Mouse (Mus musculus) limb, embryonic 15.5 days (tissue): ENCODE data around the gene Rad9a. TPM values are rescaled to one million over a fixed set of nuclear protein-coding genes. Genes with fewer than 3 reads are reported as not detected.

Source experiments
- ATAC-seq: fragments of 200-750 bp; cut with Nextera tagmentation; 2 replicates; pipeline ENCODE4 v1.8.0; 2017; ENCODE audit warnings: low read depth, moderate TSS enrichment; ENCODE audit not compliant: insufficient number of reproducible peaks, low FRiP score, low TSS enrichment
- H3K27ac ChIP-seq: fragments of 300-500 bp; sonication (generic); 2 replicates; pipeline ENCODE4 v1.5.1; 2015; ENCODE audit warnings: moderate library complexity, mild to moderate bottlenecking, inconsistent platforms
- H3K27me3 ChIP-seq: fragments of 300-500 bp; sonication (generic); 2 replicates; pipeline ENCODE4 v1.6.1; 2015; ENCODE audit warnings: inconsistent platforms
- H3K36me3 ChIP-seq: fragments of 300-500 bp; sonication (generic); 2 replicates; pipeline ENCODE4 v1.6.1; 2015; ENCODE audit warnings: inconsistent platforms
- H3K4me1 ChIP-seq: fragments of 300-500 bp; sonication (generic); 2 replicates; pipeline ENCODE4 v1.6.1; 2015; ENCODE audit warnings: inconsistent platforms
- H3K4me2 ChIP-seq: fragments of 300-500 bp; sonication (generic); 2 replicates; pipeline ENCODE4 v1.6.1; 2015; ENCODE audit warnings: mild to moderate bottlenecking, inconsistent platforms
- H3K4me3 ChIP-seq: fragments of 300-500 bp; sonication (generic); 2 replicates; pipeline ENCODE4 v1.5.1; 2015; ENCODE audit warnings: mild to moderate bottlenecking, inconsistent platforms
- H3K9ac ChIP-seq: fragments of 300-500 bp; sonication (generic); 2 replicates; pipeline ENCODE4 v1.6.1; 2015; ENCODE audit warnings: inconsistent platforms
- H3K9me3 ChIP-seq: fragments of 300-500 bp; sonication (generic); 2 replicates; pipeline ENCODE4 v1.6.1; 2016; ENCODE audit warnings: inconsistent platforms
- WGBS: fragments of 180-500 bp; shearing (Covaris S2); methylation state at CpG from one replicate; pipeline ENCODE4 v1.1.7; 2015; 5-methylcytosine and 5-hydroxymethylcytosine counted together
- polyA plus RNA-seq: library from polyadenylated mRNA; unstranded; fragments of >200 nt; fragmentation: Nextera tagmentation; extraction: Ambion mirVana; gene quantifications from 2 replicates; pipeline ENCODE4 v1.2.1, GENCODE M21; 2015

Rad9a gene
- polyA plus RNA-seq, 1 experiment from 2014 or later, result 31.6 TPM

DNA sequence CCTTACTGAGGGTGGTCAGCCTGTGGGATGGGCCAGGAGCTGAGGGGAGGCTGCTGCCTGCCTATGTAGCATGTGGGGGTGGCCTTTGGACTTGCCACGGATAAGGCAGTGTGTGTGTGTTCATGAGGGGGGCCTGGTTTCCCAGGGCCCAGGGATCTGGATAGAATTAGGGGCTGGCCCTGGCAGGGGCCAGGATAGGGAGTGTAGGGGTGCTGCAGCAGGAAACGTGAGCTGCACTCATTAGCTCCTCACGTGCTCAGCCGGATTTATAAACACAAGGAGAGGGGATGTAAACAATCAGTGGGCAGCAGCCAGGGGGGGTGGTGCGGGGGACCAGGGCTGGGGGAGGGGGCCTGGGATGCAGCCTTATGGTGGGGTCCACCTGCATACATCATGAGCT lies 15.7 kb upstream of the Rad9a start:
- Histone ChIP-seq H3K27me3 (no peaks in the 10 kb centered on the region), H3K9ac (no peak overlapping the region), H3K9me3 (no peaks in the 10 kb centered on the region), H3K4me1 (peaks cover 84% of the 10 kb centered on the region), H3K36me3 (peaks cover 6% of the 10 kb centered on the region), H3K27ac (0 out of 2 replicates have a peak overlapping the region, but pooled peaks have one; percentile 34), H3K4me3 (no peak overlapping the region), H3K4me2 (peak overlapping the region; percentile 80; the same call in 1 of the 2 replicates)
- no peak for ATAC-seq
- WGBS, result 15% methylated on average over 5 of the region's 5 CpGs

DNA sequence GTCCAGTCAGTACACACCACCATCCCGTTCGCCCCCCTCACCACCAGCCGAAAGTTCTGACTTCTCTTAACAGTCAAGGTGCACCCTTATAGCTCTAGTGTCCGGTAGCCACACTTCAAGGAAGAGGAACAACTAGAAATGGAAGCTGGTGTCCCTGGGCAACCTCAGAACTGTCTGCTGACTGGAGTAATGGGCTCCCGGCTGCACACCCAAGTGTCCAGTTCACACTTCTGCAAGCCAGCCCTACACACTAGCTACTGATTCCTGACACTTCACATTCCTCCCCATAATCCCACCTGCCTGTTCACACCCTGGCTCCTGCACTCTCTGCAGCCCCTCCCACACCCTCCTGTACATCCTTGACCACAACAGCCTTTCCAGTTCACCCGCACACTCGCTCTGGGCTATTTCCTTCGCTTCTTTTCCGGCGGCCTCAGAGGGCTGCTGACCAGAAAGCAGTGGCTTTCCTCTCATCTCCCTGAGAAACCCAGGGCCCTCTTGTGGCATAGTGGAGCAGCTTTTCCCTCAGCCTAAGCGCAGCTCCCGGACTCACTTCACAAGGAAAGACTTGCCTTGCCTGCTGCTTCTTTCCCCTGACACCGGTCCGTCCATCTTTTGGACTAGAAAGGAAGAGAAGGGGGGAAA lies 14.7 kb upstream of the Rad9a start:
- no peak overlapping the region for H3K9ac ChIP-seq
- ATAC-seq, result no peak
- no peaks in the 10 kb centered on the region for H3K9me3 ChIP-seq
- H3K4me2 ChIP-seq, result peak overlapping the region; percentile 80
- H3K4me1 ChIP-seq, result peaks cover 83% of the 10 kb centered on the region
- peak overlapping the region; percentile 91 for H3K4me3 ChIP-seq
- 16% methylated on average over 14 of the region's 14 CpGs for WGBS
- H3K36me3 ChIP-seq, result no peaks in the 10 kb centered on the region
- no peaks in the 10 kb centered on the region for H3K27me3 ChIP-seq
- peak overlapping the region; percentile 34; the same call in 1 of the 2 replicates for H3K27ac ChIP-seq

DNA sequence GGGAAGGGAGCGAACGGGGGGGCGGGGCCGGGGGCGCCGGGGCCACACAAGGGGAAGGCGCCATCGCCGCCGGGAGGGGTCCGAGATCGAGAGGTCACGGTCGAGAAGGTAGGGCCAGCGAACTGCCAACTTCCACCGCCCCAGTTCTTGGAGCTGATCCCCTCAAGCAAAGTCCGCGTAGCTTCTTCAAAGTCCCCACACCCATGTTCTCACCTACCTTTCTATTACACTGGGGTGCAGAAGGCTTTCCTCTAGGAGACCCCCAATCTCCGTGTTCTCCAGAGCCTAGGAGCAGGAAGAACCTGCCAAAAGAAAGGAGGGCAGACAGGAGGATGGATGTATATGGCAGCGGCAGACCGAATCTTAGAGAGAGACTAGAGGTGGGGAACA lies 14.0 kb upstream of the Rad9a start:
- Histone ChIP-seq H3K9me3 (no peaks in the 10 kb centered on the region), H3K27ac (peak overlapping the region; percentile 96), H3K27me3 (no peaks in the 10 kb centered on the region), H3K4me2 (peak overlapping the region; percentile 80), H3K9ac (peak overlapping the region; percentile 93), H3K4me1 (peaks cover 76% of the 10 kb centered on the region), H3K4me3 (peak overlapping the region; percentile 91), H3K36me3 (no peaks in the 10 kb centered on the region)
- no peak for ATAC-seq
- WGBS, result 4% methylated on average over 16 of the region's 21 CpGs

DNA sequence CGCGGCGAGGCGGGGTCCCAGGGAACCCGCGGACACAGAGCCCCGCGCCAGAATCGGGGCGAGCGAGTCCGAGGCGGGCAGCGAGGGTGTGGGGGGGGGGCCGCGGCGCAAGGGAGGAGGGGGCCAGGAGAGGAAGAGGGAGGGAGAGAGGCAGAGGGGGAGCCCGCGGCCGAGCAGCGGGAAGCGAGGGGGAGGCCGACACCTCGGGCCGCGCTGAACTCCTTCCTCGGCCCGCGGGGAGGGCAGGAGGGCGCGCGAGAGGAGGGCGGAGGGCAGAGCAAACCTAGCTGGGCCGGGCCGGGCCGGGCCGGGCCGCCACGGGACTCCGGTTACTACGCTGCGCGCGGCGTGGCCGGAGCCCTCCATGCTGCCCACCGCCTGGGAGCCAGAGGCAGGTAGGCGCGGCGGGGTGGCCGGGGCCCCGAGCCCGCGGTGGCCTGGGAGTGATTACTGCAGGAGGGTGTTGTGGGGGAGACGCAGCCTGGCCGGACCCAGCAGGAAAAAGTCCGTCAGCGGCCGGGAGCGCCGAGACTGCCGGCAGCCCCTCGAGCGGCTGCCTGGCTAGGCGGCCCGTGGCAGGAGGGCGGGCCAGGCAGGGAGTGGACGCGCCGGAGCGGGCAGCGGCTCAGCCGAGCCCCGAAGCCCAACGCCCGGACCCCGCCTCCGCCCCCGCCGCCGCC lies 13.4 kb upstream of the Rad9a start:
- no peaks in the 10 kb centered on the region for H3K36me3 ChIP-seq
- no peaks in the 10 kb centered on the region for H3K9me3 ChIP-seq
- peaks cover 71% of the 10 kb centered on the region for H3K4me1 ChIP-seq
- H3K27ac ChIP-seq, result peak overlapping the region; percentile 96
- peak overlapping the region; percentile 91 for H3K4me3 ChIP-seq
- ATAC-seq, result 0 out of 2 replicates have a peak, but pooled peaks have one; percentile 11
- H3K27me3 ChIP-seq, result no peaks in the 10 kb centered on the region
- H3K9ac ChIP-seq, result peak overlapping the region; percentile 93
- H3K4me2 ChIP-seq, result peak overlapping the region; percentile 80
- WGBS, result under 1% methylated on average over 68 of the region's 81 CpGs

DNA sequence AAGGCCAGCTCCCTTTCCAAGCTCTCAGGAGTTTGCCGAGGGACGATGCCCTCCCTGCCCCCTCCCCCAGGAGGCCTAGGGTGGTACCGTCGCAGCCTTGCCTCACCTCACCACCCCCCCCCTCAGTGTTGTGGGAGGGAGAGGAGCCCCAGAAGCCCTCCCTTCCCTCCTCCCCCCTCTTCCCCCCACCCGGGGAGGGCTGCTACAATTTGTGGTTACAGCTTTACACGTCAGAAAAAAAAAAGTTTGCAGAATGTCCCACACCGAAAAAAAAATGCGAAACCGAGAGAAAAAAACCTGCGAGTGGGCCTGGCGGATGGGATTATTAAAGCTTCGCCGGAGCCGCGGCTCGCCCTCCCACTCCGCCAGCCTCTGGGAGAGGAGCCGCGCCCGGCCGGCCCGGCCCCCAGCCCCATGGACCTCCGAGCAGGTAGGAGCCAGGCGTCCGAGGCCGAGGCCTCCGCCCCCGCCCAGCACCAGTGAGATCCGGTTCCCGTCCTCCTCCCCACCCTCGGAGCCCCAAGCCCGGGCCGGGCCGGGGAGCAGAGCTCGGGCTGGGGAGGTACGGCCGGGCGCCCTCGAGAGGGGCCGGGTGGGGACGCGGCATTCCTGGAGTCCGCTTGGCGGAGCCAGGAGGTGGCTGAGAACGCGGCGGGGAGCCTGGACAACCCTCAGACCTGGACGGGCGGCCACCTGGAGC lies 12.8 kb upstream of the Rad9a start, which contains the start of the genes Clcf1 and AC109138.7:
Gene Clcf1, plus strand, starts transcription at position 168 of the 700 bp plus-strand sequence.
Gene AC109138.7, plus strand, starts transcription at position 287 of the 700 bp plus-strand sequence.
- Histone ChIP-seq H3K36me3 (no peaks in the 10 kb centered on the region), H3K4me1 (peaks cover 64% of the 10 kb centered on the region), H3K9ac (peak within 1 kb of the TSS; percentile 93), H3K4me3 (peak within 1 kb of the TSS; percentile 91), H3K4me2 (peak within 1 kb of the TSS; percentile 80), H3K27me3 (no peaks in the 10 kb centered on the region), H3K27ac (peak within 1 kb of the TSS; percentile 96), H3K9me3 (no peaks in the 10 kb centered on the region)
- WGBS, result under 1% methylated on average over 47 of the region's 49 CpGs
- 0 out of 2 replicates have a peak, but pooled peaks have one; percentile 32 for ATAC-seq

DNA sequence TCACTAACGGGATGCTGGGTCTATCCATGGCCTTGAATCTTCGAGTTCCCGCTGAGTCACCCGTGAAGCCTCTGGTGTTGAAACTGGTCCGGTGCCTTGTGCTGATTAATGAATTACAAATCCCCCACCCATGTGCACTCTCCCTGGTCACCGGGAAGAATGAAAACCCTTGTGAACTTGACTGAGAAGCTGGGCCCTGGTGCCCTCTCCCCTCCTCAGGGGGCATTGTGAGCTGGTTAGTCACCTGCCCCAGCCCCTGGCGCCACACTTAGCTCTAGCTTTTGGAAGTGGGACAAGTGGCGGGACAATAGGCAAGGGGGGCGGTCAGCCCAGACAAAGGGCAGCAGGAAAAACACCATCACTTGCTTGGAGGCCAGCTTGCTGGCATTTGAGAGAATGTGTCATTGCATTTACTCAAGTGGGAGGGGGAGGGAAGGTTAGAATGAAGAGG lies 12.1 kb upstream of the Rad9a start:
- H3K4me2 ChIP-seq, result peak overlapping the region; percentile 80

DNA sequence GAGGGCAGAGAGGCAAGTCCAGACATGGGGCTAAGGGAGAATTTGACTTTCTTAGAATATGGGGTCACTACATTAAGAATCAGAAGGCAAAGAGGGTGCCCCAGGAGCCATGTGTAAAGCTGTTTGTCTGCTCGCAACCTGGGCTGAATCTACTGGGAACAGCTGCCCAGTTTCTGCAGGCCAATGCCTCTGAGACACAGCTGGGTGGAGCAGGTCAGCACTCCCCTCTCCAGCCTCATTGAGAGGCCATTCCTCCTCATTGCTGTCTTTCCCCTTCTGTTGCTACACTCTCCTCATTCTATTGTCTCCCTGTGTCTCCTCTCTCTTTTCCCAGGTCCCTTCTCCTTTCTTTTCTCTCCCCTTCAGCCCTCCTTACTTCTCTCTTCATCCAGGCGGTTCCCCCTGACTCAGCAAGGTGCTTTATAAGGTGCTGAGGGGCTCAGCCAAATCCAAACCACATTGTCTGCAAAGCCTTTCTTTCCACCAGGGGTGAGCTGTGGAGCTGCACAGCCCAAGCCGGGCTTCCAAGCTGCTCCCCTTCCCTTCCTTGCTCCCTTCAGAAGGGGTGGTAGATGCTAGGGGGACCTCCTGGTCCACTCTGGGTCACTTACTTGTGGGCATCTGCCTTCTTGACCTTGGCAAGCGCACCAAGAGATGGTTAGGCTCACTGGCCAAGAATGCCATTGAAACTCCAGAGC lies 10.6 kb upstream of the Rad9a start:
- H3K9ac ChIP-seq, result no peak overlapping the region
- no peaks in the 10 kb centered on the region for H3K36me3 ChIP-seq
- peaks cover 49% of the 10 kb centered on the region for H3K4me1 ChIP-seq
- no peak for ATAC-seq
- no peaks in the 10 kb centered on the region for H3K9me3 ChIP-seq
- no peak overlapping the region for H3K4me2 ChIP-seq
- no peaks in the 10 kb centered on the region for H3K27me3 ChIP-seq
- no peak overlapping the region for H3K4me3 ChIP-seq
- H3K27ac ChIP-seq, result peak overlapping the region; percentile 61
- WGBS, result 34% methylated on average over 4 of the region's 4 CpGs

More for the DNA sequence above, 12.1 kb upstream of the Rad9a start:
- WGBS, result 13% methylated on average over 9 of the region's 9 CpGs
- Histone ChIP-seq H3K36me3 (no peaks in the 10 kb centered on the region), H3K4me1 (peaks cover 62% of the 10 kb centered on the region), H3K27ac (peak overlapping the region; percentile 96), H3K9me3 (no peaks in the 10 kb centered on the region), H3K9ac (no peak overlapping the region), H3K4me3 (peak overlapping the region; percentile 91), H3K27me3 (no peaks in the 10 kb centered on the region)
- no peak for ATAC-seq

DNA sequence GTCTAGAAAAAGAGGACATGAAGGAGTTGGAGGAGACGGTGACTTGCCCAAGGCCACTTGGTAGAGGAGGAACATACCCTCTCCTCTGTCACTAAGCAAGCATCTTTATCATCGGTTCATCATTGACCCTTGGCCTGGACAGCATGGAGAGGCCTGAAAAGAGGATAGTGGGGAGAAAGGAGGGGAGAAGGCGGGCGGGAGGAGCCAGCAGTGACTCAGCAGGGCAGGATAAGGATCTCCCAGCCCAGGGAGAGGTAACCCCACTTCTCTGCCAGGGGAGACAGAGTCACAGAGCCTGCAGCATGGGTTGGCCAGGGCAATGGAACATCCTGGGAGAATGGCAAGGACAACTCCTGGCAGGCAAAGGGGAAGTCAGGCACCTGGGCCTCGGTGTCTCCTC lies 7.1 kb upstream of the Rad9a start:
- ATAC-seq, result no peak
- Histone ChIP-seq H3K9ac (no peak overlapping the region), H3K4me2 (no peak overlapping the region), H3K36me3 (no peaks in the 10 kb centered on the region), H3K9me3 (no peaks in the 10 kb centered on the region), H3K4me3 (no peak overlapping the region), H3K27ac (no peak overlapping the region), H3K4me1 (peaks cover 25% of the 10 kb centered on the region), H3K27me3 (0 out of 2 replicates have a peak, but pooled peaks cover 2% of the 10 kb centered on the region)
- 78% methylated on average over 5 of the region's 5 CpGs for WGBS

DNA sequence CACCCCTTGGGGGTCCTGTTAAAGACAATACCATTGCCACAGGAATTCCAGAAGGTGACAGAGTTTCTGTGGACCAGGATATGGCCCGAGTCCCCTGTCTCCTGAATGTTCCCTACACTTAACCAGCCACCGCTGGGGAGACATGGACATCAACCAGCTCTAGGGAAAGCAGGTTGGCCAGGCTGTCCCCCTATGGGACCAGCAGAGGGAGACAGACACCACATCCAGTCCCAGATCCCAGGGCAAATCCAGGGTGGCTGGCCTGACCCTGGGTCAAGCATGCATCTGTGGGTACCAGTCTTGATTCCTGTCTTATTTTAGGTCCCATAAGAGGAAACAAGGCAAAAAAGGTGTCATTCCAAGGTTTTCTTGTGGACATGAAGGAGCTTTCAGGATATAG lies 5.5 kb upstream of the Rad9a start:
- Histone ChIP-seq H3K36me3 (no peaks in the 10 kb centered on the region), H3K9me3 (no peaks in the 10 kb centered on the region), H3K4me2 (no peak overlapping the region), H3K4me3 (no peak overlapping the region), H3K27ac (no peak overlapping the region), H3K27me3 (0 out of 2 replicates have a peak, but pooled peaks cover 2% of the 10 kb centered on the region), H3K4me1 (peaks cover 16% of the 10 kb centered on the region), H3K9ac (no peak overlapping the region)
- ATAC-seq, result no peak; the same call in 1 of the 2 replicates
- WGBS, result 2% methylated on average over 2 of the region's 2 CpGs

DNA sequence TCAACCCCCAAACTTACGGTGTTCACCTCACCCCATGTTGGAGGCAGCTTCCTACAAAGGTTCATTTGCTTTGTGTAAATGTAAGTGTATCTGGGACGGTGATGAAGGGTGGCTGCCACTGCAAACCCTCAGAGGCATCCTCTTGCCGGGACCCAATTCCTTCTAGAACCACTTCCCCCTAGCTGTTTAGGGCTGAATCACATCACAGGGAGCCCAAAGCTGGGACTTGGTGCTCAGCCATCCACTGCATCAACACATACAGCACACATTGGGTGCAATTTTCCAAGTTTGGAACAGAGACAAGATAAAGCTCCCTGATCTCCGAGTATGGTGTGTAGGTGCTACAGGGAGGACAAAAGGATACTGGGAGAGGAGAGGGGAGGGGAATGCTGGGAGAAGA lies 3.4 kb upstream of the Rad9a start:
- 61% methylated on average over 4 of the region's 4 CpGs for WGBS
- Histone ChIP-seq H3K9me3 (no peaks in the 10 kb centered on the region), H3K9ac (no peak overlapping the region), H3K27me3 (0 out of 2 replicates have a peak, but pooled peaks cover 2% of the 10 kb centered on the region), H3K4me1 (peaks cover 23% of the 10 kb centered on the region), H3K4me3 (no peak overlapping the region), H3K4me2 (no peak overlapping the region), H3K27ac (no peak overlapping the region), H3K36me3 (no peaks in the 10 kb centered on the region)
- ATAC-seq, result no peak

DNA sequence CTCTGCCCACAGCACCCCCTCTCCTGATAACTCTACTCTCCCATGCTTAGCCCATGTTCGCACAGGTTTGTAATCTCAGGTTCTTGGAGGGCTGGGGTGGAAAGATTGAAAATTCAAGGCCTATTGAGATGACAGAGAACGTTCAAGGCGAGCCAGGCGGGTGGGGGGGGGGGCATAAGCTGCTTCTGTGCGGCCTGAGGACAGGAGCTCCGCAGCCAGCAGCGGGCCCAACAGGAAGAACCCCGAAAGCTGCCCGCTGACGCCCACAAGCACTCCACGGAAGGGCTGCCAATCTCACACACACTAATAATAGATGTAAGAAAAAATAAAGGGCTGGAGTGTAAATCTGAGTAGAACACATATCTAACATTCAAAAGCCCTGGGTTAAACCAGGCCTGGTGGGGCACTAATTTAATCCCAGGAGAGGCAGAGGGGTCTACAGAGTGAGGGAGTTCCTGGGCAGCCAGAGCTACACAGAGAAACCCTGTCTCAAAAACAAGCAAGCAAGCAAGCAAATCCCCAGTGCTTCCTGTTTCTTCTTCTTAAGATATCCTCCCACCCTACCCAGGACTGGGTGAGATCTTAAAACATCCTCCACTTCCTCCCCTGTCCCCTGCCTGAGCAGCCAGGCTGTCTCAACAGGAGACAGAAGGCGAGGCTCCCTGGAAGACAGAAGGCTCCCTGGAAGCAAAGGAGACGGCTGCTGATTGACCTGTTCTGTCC lies 2.3 kb upstream of the Rad9a start:
- 0 out of 2 replicates have a peak, but pooled peaks cover 2% of the 10 kb centered on the region for H3K27me3 ChIP-seq
- H3K27ac ChIP-seq, result no peak overlapping the region
- H3K4me2 ChIP-seq, result no peak overlapping the region
- H3K36me3 ChIP-seq, result peaks cover 8% of the 10 kb centered on the region
- peaks cover 24% of the 10 kb centered on the region for H3K4me1 ChIP-seq
- H3K9me3 ChIP-seq, result no peaks in the 10 kb centered on the region
- no peak overlapping the region for H3K9ac ChIP-seq
- no peak for ATAC-seq
- 57% methylated on average over 13 of the region's 13 CpGs for WGBS
- H3K4me3 ChIP-seq, result no peak overlapping the region
